Mouse (Mus musculus) cerebellum, adult 2 months (tissue): ENCODE results near the gene Ldlrad3.

Experiments used
- CTCF ChIP-seq: fragments of 200-500 bp; IDR thresholded peaks from 2 replicates; pipeline ENCODE4 v1.5.1; 2011; ENCODE audit warnings: low read depth, mild to moderate bottlenecking, control low read depth, low read length, moderate library complexity, borderline replicate concordance; ENCODE audit not compliant: insufficient read depth
- POLR2A ChIP-seq: fragments of 200-500 bp; IDR thresholded peaks from 2 replicates; pipeline ENCODE4 v1.6.1; 2011; ENCODE audit warnings: low read length, control low read depth, borderline replicate concordance; ENCODE audit not compliant: insufficient read depth

DNA sequence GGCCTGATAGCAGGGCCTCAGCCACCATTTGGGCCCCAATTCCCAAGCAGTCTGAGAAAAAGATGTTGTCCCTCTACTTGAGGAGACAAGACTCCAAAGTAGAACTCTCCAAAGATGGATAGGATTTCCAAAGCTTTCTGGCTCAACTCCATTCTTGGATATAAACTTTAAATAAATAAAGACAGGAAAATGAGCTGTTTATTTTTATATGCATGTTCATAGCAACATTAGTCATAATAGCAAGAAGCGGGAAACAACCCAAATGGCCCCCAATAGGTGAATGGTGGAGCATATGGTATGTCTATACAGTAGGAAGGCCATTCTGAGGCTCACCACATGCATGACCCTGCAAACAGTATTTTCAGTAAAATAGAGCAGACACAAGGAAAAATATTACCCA is 251.2 kb downstream of the Ldlrad3 start:
- no peak for TF ChIP-seq POLR2A
- TF ChIP-seq CTCF, result no peak
